Mouse (Mus musculus): Measurements from ENCODE around the gene Akr1e1. TPM values are rescaled to one million over a fixed set of nuclear protein-coding genes. Genes with fewer than 3 reads are reported as not detected.

The Akr1e1 gene
- 25.3 and 28.2 TPM in 2 replicates for polyA plus RNA-seq (2015; fragmentation: Nextera tagmentation; extraction: Ambion mirVana)

GRCm38 (mm10) chr13:4608961-4609409 is at the start of gene Akr1e1:
TSS of gene Akr1e1 (minus strand) at chr13:4609174.

GRCm38 (mm10) chr13:4573871-4574270 is 35.1 kb downstream of the Akr1e1 start, which contains the start of gene Akr1c21:
TSS of gene Akr1c21 (plus strand) at chr13:4574075.

Other genes with a start within 250 kb of the Akr1e1 start
- gene Akr1c6, start 174.9 kb downstream of the Akr1e1 start, polyA plus RNA-seq (2015; fragmentation: Nextera tagmentation; extraction: Ambion mirVana), result not detected in 2 replicates
- not detected in 2 replicates for gene Akr1c20, start 85.8 kb downstream of the Akr1e1 start, polyA plus RNA-seq (2015; fragmentation: Nextera tagmentation; extraction: Ambion mirVana)
- not detected in 2 replicates for gene Akr1c21, start 35.1 kb downstream of the Akr1e1 start, polyA plus RNA-seq (2015; fragmentation: Nextera tagmentation; extraction: Ambion mirVana)